Mouse (Mus musculus) midbrain, postnatal 0 days (tissue): ENCODE results near the gene Map1b. TPM values are rescaled to one million over a fixed set of nuclear protein-coding genes. Genes with fewer than 3 reads are reported as not detected.

ENCODE experiments used
- ATAC-seq: fragments of 200-750 bp; cut with Nextera tagmentation; 2 replicates; pipeline ENCODE4 v1.8.0; 2017; ENCODE audit warnings: moderate number of reproducible peaks, mild to moderate bottlenecking, moderate TSS enrichment, moderate library complexity; ENCODE audit not compliant: low FRiP score
- DNase-seq: peaks from one replicate; pipeline ENCODE4 v3.0.0-alpha.2; 2015; ENCODE audit warnings: low spot score
- H3K27ac ChIP-seq: fragments of 300-500 bp; sonication (generic); 2 replicates; pipeline ENCODE4 v1.5.1; 2014; ENCODE audit warnings: low read depth, mild to moderate bottlenecking, low read length, mixed read lengths
- H3K27me3 ChIP-seq: fragments of 300-500 bp; sonication (generic); 2 replicates; pipeline ENCODE4 v1.6.1; 2014; ENCODE audit warnings: low read length, control low read depth, mixed read lengths; ENCODE audit not compliant: insufficient read depth
- H3K36me3 ChIP-seq: fragments of 300-500 bp; sonication (generic); 2 replicates; pipeline ENCODE4 v1.6.1; 2014; ENCODE audit warnings: low read length, control low read depth, mixed read lengths; ENCODE audit not compliant: insufficient read depth
- H3K4me1 ChIP-seq: fragments of 300-500 bp; sonication (generic); 2 replicates; pipeline ENCODE4 v1.6.1; 2014; ENCODE audit warnings: mild to moderate bottlenecking, control low read depth, antibody characterized with exemption, low read length, mixed read lengths; ENCODE audit not compliant: insufficient read depth
- H3K4me2 ChIP-seq: fragments of 300-500 bp; sonication (generic); 2 replicates; pipeline ENCODE4 v1.6.1; 2014; ENCODE audit warnings: low read depth, mild to moderate bottlenecking, low read length, mixed read lengths; ENCODE audit not compliant: poor library complexity, severe bottlenecking
- H3K4me3 ChIP-seq: fragments of 300-500 bp; sonication (generic); 2 replicates; pipeline ENCODE4 v1.5.1; 2014; ENCODE audit warnings: low read depth, mild to moderate bottlenecking, low read length, moderate library complexity
- H3K9ac ChIP-seq: fragments of 300-500 bp; sonication (generic); replicated peaks from 2 replicates; pipeline ENCODE4 v1.6.1; 2014; ENCODE audit warnings: mild to moderate bottlenecking, low read length, moderate library complexity, mixed read lengths; ENCODE audit not compliant: poor library complexity, severe bottlenecking
- H3K9me3 ChIP-seq: fragments of 300-500 bp; sonication (generic); 2 replicates; pipeline ENCODE4 v1.6.1; 2016; ENCODE audit warnings: low read length, control low read depth
- CTCF ChIP-seq: IDR thresholded peaks from 2 replicates; pipeline ENCODE4 v1.5.1; 2016; ENCODE audit warnings: antibody characterized with exemption, mild to moderate bottlenecking
- WGBS: fragments of 180-500 bp; shearing (Covaris S2); extraction: QIAGEN DNeasy Blood & Tissue Kit; methylation state at CpG from one replicate; pipeline ENCODE4 v1.1.7; 2014; 5-methylcytosine and 5-hydroxymethylcytosine counted together
- polyA plus RNA-seq: library from polyadenylated mRNA; unstranded; fragments of >200 nt; fragmentation: Nextera tagmentation; extraction: Ambion mirVana; gene quantifications from 2 replicates; pipeline ENCODE4 v1.2.1, GENCODE M21; 2015
- total RNA-seq: library from RNA; depleted of rRNA; stranded (reverse); fragments of >200 nt; gene quantifications from 2 replicates; pipeline ENCODE4 v1.2.3, GENCODE M21; 2014

Gene Map1b
- total and polyA plus RNA-seq, 2 experiments from 2014 or later = 913 to 2,125 TPM

GRCm38 (mm10) chr13:99525491-99525890 is 9.2 kb upstream of the Map1b start:
- H3K4me3 ChIP-seq = no peak overlapping the region
- 81% methylated on average over 8 of the region's 8 CpGs for WGBS
- no peaks in the 10 kb centered on the region for H3K36me3 ChIP-seq
- no peak for DNase-seq
- no peak overlapping the region for H3K27ac ChIP-seq
- H3K9me3 ChIP-seq = no peaks in the 10 kb centered on the region
- no peak for TF ChIP-seq CTCF
- no peak overlapping the region for H3K9ac ChIP-seq
- H3K4me1 ChIP-seq = no peaks in the 10 kb centered on the region
- ATAC-seq = no peak
- no peak overlapping the region for H3K4me2 ChIP-seq
- no peaks in the 10 kb centered on the region for H3K27me3 ChIP-seq

- Histone ChIP-seq H3K4me3 (no peak overlapping the region), H3K27me3 (no peaks in the 10 kb centered on the region), H3K36me3 (no peaks in the 10 kb centered on the region), H3K9ac (no peak overlapping the region), H3K27ac (no peak overlapping the region), H3K4me2 (no peak overlapping the region), H3K4me1 (no peaks in the 10 kb centered on the region), H3K9me3 (no peaks in the 10 kb centered on the region)
- no peak for DNase-seq
- WGBS = 92% methylated on average over 5 of the region's 5 CpGs
- no peak for TF ChIP-seq CTCF
- no peak for ATAC-seq
Measured at GRCm38 (mm10) chr13:99517836-99518235, 1.5 kb upstream of the Map1b start.

GRCm38 (mm10) chr13:99515736-99516447 is 448 bp downstream of the Map1b start:
- Histone ChIP-seq H3K9me3 (no peaks in the 10 kb centered on the region), H3K4me3 (peak overlapping the region; percentile 85), H3K4me1 (peaks cover 4% of the 10 kb centered on the region; the same call in 1 of the 2 replicates), H3K4me2 (peak overlapping the region; percentile 86), H3K9ac (peak overlapping the region; percentile 97), H3K27me3 (no peaks in the 10 kb centered on the region), H3K27ac (peak overlapping the region; percentile 99), H3K36me3 (no peaks in the 10 kb centered on the region; the same call in 1 of the 2 replicates)
- DNase-seq = no peak
- ATAC-seq = peak; percentile 45
- TF ChIP-seq CTCF = no peak
- under 1% methylated on average over 40 of the region's 44 CpGs for WGBS

GRCm38 (mm10) chr13:99514917-99515591 is 1.3 kb downstream of the Map1b start:
- H3K4me3 ChIP-seq = peak overlapping the region; percentile 85
- TF ChIP-seq CTCF = peak; percentile 61
- H3K27me3 ChIP-seq = no peaks in the 10 kb centered on the region
- H3K27ac ChIP-seq = peak overlapping the region; percentile 99
- DNase-seq = peak; percentile 95
- under 1% methylated on average over 44 of the region's 48 CpGs for WGBS
- H3K4me1 ChIP-seq = peaks cover 5% of the 10 kb centered on the region; the same call in 1 of the 2 replicates
- no peaks in the 10 kb centered on the region for H3K9me3 ChIP-seq
- H3K36me3 ChIP-seq = no peaks in the 10 kb centered on the region; the same call in 1 of the 2 replicates
- H3K9ac ChIP-seq = peak overlapping the region; percentile 97
- ATAC-seq = peak; percentile 72
- H3K4me2 ChIP-seq = peak overlapping the region; percentile 86

- peak; percentile 72 for DNase-seq
- no peak for TF ChIP-seq CTCF
- WGBS = 4% methylated on average over 10 of the region's 10 CpGs
- H3K27ac ChIP-seq = peak overlapping the region; percentile 99
- H3K9ac ChIP-seq = peak overlapping the region; percentile 97
- peak overlapping the region; percentile 86 for H3K4me2 ChIP-seq
- H3K36me3 ChIP-seq = no peaks in the 10 kb centered on the region; the same call in 1 of the 2 replicates
- peak overlapping the region; percentile 85 for H3K4me3 ChIP-seq
- no peaks in the 10 kb centered on the region for H3K27me3 ChIP-seq
- no peak for ATAC-seq
- H3K4me1 ChIP-seq = peaks cover 5% of the 10 kb centered on the region; the same call in 1 of the 2 replicates
- H3K9me3 ChIP-seq = no peaks in the 10 kb centered on the region
Measured at GRCm38 (mm10) chr13:99513990-99514389, 2.4 kb downstream of the Map1b start.

GRCm38 (mm10) chr13:99513138-99513537 is 3.2 kb downstream of the Map1b start:
- H3K36me3 ChIP-seq = peaks cover 3% of the 10 kb centered on the region; the same call in 1 of the 2 replicates
- H3K4me3 ChIP-seq = peak overlapping the region; percentile 85
- H3K4me2 ChIP-seq = peak overlapping the region; percentile 86
- H3K9me3 ChIP-seq = no peaks in the 10 kb centered on the region
- whole genome bisulfite sequencing = 0% methylated on average over 7 of the region's 7 CpGs
- DNase-seq = peak; percentile 87
- no peak for ATAC-seq
- peak overlapping the region; percentile 97 for H3K9ac ChIP-seq
- H3K27ac ChIP-seq = peak overlapping the region; percentile 72
- TF ChIP-seq CTCF = peak; percentile 62
- H3K4me1 ChIP-seq = peaks cover 5% of the 10 kb centered on the region; the same call in 1 of the 2 replicates
- H3K27me3 ChIP-seq = no peaks in the 10 kb centered on the region
